Mouse (Mus musculus) neural tube, embryonic 14.5 days (tissue): ENCODE measurements around the gene Zfp65. TPM values are rescaled to one million over a fixed set of nuclear protein-coding genes. Genes with fewer than 3 reads are reported as not detected.

ENCODE experiments used
- polyA plus RNA-seq: library from polyadenylated mRNA; unstranded; fragments of >200 nt; fragmentation: Nextera tagmentation; extraction: Ambion mirVana; gene quantifications from 2 replicates; pipeline ENCODE4 v1.2.1, GENCODE M21; 2014

Zfp65 gene
- polyA plus RNA-seq, 1 experiment from 2014 or later: 6.1 TPM

Other genes starting within 250 kb of the Zfp65 start
- gene Zfp874b, start 244.9 kb downstream of the Zfp65 start, polyA plus RNA-seq: 2.7 and 3.5 TPM in 2 replicates
- 11.0 and 12.6 TPM in 2 replicates for gene Zfp58, start 228.6 kb downstream of the Zfp65 start, polyA plus RNA-seq
- gene Gm26965, start 203.0 kb downstream of the Zfp65 start, polyA plus RNA-seq: not detected in 2 replicates
- gene Zfp87, start 203.0 kb downstream of the Zfp65 start, polyA plus RNA-seq: 40.4 and 42.6 TPM in 2 replicates
- gene Zfp748, start 175.3 kb downstream of the Zfp65 start, polyA plus RNA-seq: 17.8 and 18.4 TPM in 2 replicates
- gene Zfp729b, start 119.5 kb downstream of the Zfp65 start, polyA plus RNA-seq: 6.1 and 7.2 TPM in 2 replicates
- 1.2 TPM in 1 of 2 replicates, not detected in the other for gene Gm49345, start 91.4 kb downstream of the Zfp65 start, polyA plus RNA-seq
- 4.1 and 5.1 TPM in 2 replicates for gene Zfp729a, start 91.4 kb downstream of the Zfp65 start, polyA plus RNA-seq
- gene Zfp738, start 42.1 kb downstream of the Zfp65 start, polyA plus RNA-seq: 15.2 and 17.3 TPM in 2 replicates
- gene Zfp85, start 26.1 kb upstream of the Zfp65 start, polyA plus RNA-seq: 7.9 and 9.3 TPM in 2 replicates
- 3.2 and 3.3 TPM in 2 replicates for gene Zfp493, start 50.5 kb upstream of the Zfp65 start, polyA plus RNA-seq
- gene Zfp273, start 84.6 kb upstream of the Zfp65 start, polyA plus RNA-seq: 13.1 and 14.2 TPM in 2 replicates
- gene Gm10037, start 101.9 kb upstream of the Zfp65 start, polyA plus RNA-seq: 6.9 and 8.3 TPM in 2 replicates
- 0.49 TPM in 1 of 2 replicates, not detected in the other for gene BC048507, start 134.2 kb upstream of the Zfp65 start, polyA plus RNA-seq